Mouse (Mus musculus) MEL (cell line): ENCODE data around the gene Fam210b. TPM values are rescaled to one million over a fixed set of nuclear protein-coding genes. Genes with fewer than 3 reads are reported as not detected.

Experiments
- DNase-seq: peaks from one replicate; pipeline ENCODE4 v3.0.0; 2011; ENCODE audit warnings: low read depth, low spot score
- H3K27ac ChIP-seq: 2 replicates; pipeline ENCODE4 v1.5.1; 2012; ENCODE audit warnings: low read depth, mild to moderate bottlenecking, control low read depth, low read length, moderate library complexity; ENCODE audit not compliant: control insufficient read depth
- H3K27me3 ChIP-seq, 2 experiments: fragments of 150-350 bp in 1 of 2; sonication (generic) in 1 of 2; 2 replicates each; pipeline ENCODE4 v1.6.1; 2012; ENCODE audit warnings: low read length in 2 of 2, mild to moderate bottlenecking in 2 of 2, improper control_type of control experiment in 1 of 2, moderate library complexity in 1 of 2; ENCODE audit not compliant: insufficient read depth in 2 of 2, control insufficient read depth in 1 of 2
- H3K36me3 ChIP-seq, 2 experiments: 2 replicates each; pipeline ENCODE4 v1.6.1; 2012 to 2014; ENCODE audit warnings: low read length in 2 of 2, improper control_type of control experiment in 1 of 2, inconsistent platforms in 1 of 2, mild to moderate bottlenecking in 1 of 2; ENCODE audit not compliant: insufficient read depth in 2 of 2, control insufficient read depth in 1 of 2
- H3K4me1 ChIP-seq, 2 experiments: fragments of 150-350 bp in 1 of 2; sonication (generic) in 1 of 2; 2 replicates each; pipeline ENCODE4 v1.6.1; 2012; ENCODE audit warnings: low read length in 2 of 2, improper control_type of control experiment in 1 of 2, mild to moderate bottlenecking in 1 of 2; ENCODE audit not compliant: insufficient read depth in 2 of 2, control insufficient read depth in 1 of 2
- H3K4me3 ChIP-seq, 2 experiments: fragments of 150-350 bp in 1 of 2; sonication (generic) in 1 of 2; 2 replicates each; pipeline ENCODE4 v1.5.1; 2012; ENCODE audit warnings: low read depth in 2 of 2, low read length in 2 of 2, mild to moderate bottlenecking in 2 of 2, moderate library complexity in 2 of 2, control low read depth in 1 of 2, improper control_type of control experiment in 1 of 2; ENCODE audit not compliant: control insufficient read depth in 1 of 2, insufficient read depth in 1 of 2
- H3K79me2 ChIP-seq: 2 replicates; pipeline ENCODE4 v1.6.1; 2012; ENCODE audit warnings: mild to moderate bottlenecking, low read length, moderate library complexity; ENCODE audit not compliant: control insufficient read depth, poor library complexity, insufficient read depth
- H3K9ac ChIP-seq: 2 replicates; pipeline ENCODE4 v1.6.1; 2012; ENCODE audit warnings: low read depth, mild to moderate bottlenecking, control low read depth, low read length, moderate library complexity; ENCODE audit not compliant: control insufficient read depth, poor library complexity, severe bottlenecking
- H3K9me3 ChIP-seq: fragments of 150-350 bp; sonication (generic); replicated peaks from 2 replicates; pipeline ENCODE4 v1.6.1; 2012; ENCODE audit warnings: mild to moderate bottlenecking, low read length, improper control_type of control experiment, moderate library complexity; ENCODE audit not compliant: insufficient read depth
- BHLHE40 ChIP-seq: IDR thresholded peaks from 2 replicates; pipeline ENCODE4 v1.6.1; 2012; ENCODE audit warnings: low read depth, mild to moderate bottlenecking, inconsistent platforms, low read length, improper control_type of control experiment, borderline replicate concordance
- CHD1 ChIP-seq: IDR thresholded peaks from 2 replicates; pipeline ENCODE4 v1.6.1; 2012; ENCODE audit warnings: low read depth, mild to moderate bottlenecking, inconsistent platforms, low read length, improper control_type of control experiment
- CHD2 ChIP-seq: IDR thresholded peaks from 2 replicates; pipeline ENCODE4 v1.6.1; 2011; ENCODE audit warnings: low read length, improper control_type of control experiment
- ELF1 ChIP-seq: IDR thresholded peaks from 2 replicates; pipeline ENCODE4 v1.6.1; 2014; ENCODE audit warnings: low read depth, mild to moderate bottlenecking, inconsistent platforms, low read length, improper control_type of control experiment, moderate library complexity
- EP300 ChIP-seq, 2 experiments: IDR thresholded peaks; 2 replicates each; pipeline ENCODE4 v1.6.1; 2011; ENCODE audit warnings: improper control_type of control experiment in 2 of 2, low read length in 2 of 2, low read depth in 1 of 2, mild to moderate bottlenecking in 1 of 2
- ETS1 ChIP-seq: IDR thresholded peaks from 2 replicates; pipeline ENCODE4 v1.6.1; 2012; ENCODE audit warnings: low read depth, mild to moderate bottlenecking, inconsistent platforms, low read length, improper control_type of control experiment, moderate library complexity
- HCFC1 ChIP-seq: IDR thresholded peaks from 2 replicates; pipeline ENCODE4 v1.6.1; 2012; ENCODE audit warnings: low read depth, mild to moderate bottlenecking, inconsistent platforms, low read length, improper control_type of control experiment, moderate library complexity
- JUND ChIP-seq: IDR thresholded peaks from 2 replicates; pipeline ENCODE4 v1.6.1; 2011; ENCODE audit warnings: low read depth, mild to moderate bottlenecking, improper control_type of control experiment, low read length
- KAT2A ChIP-seq: conservative IDR thresholded peaks from 2 replicates; pipeline ENCODE4 v1.6.1; 2012; ENCODE audit warnings: low read depth, low read length, improper control_type of control experiment, inconsistent platforms
- MAFK ChIP-seq: IDR thresholded peaks from 2 replicates; pipeline ENCODE4 v1.6.1; 2011; ENCODE audit warnings: low read depth, mild to moderate bottlenecking, low read length, improper control_type of control experiment, borderline replicate concordance
- MAX ChIP-seq: IDR thresholded peaks from 2 replicates; pipeline ENCODE4 v1.6.1; 2011; ENCODE audit warnings: low read length, improper control_type of control experiment
- MAZ ChIP-seq: IDR thresholded peaks from 2 replicates; pipeline ENCODE4 v1.6.1; 2012; ENCODE audit warnings: low read depth, mild to moderate bottlenecking, inconsistent platforms, low read length, improper control_type of control experiment
- MXI1 ChIP-seq: IDR thresholded peaks from 2 replicates; pipeline ENCODE4 v1.6.1; 2011; ENCODE audit warnings: mild to moderate bottlenecking, low read depth, low read length, improper control_type of control experiment
- MYB ChIP-seq: IDR thresholded peaks from 2 replicates; pipeline ENCODE4 v1.6.1; 2011; ENCODE audit warnings: mild to moderate bottlenecking, low read depth, low read length, improper control_type of control experiment
- MYC ChIP-seq: IDR thresholded peaks from 2 replicates; pipeline ENCODE4 v1.6.1; 2011; ENCODE audit warnings: low read depth, mild to moderate bottlenecking, low read length, improper control_type of control experiment, moderate library complexity
- NELFE ChIP-seq: IDR thresholded peaks from 2 replicates; pipeline ENCODE4 v1.6.1; 2011; ENCODE audit warnings: low read depth, low read length, improper control_type of control experiment
- POLR2A ChIP-seq, 2 experiments: IDR thresholded peaks; 2 replicates each; pipeline ENCODE4 v1.6.1; 2011 to 2012; ENCODE audit warnings: low read length in 2 of 2, mild to moderate bottlenecking in 2 of 2, control low read depth in 1 of 2, improper control_type of control experiment in 1 of 2, low read depth in 1 of 2, moderate library complexity in 1 of 2; ENCODE audit not compliant: control insufficient read depth in 1 of 2, insufficient read depth in 1 of 2, poor library complexity in 1 of 2
- POLR2AphosphoS2 ChIP-seq: IDR thresholded peaks from 2 replicates; pipeline ENCODE4 v1.6.1; 2011; ENCODE audit warnings: low read length, improper control_type of control experiment
- POLR2AphosphoS5 ChIP-seq: IDR thresholded peaks from 2 replicates; pipeline ENCODE4 v1.6.1; 2012; ENCODE audit warnings: low read depth, borderline replicate concordance, mild to moderate bottlenecking, inconsistent platforms, low read length, moderate library complexity, mixed read lengths
- RCOR1 ChIP-seq: IDR thresholded peaks from 2 replicates; pipeline ENCODE4 v1.6.1; 2012; ENCODE audit warnings: low read depth, mild to moderate bottlenecking, inconsistent platforms, low read length, improper control_type of control experiment
- SIN3A ChIP-seq: IDR thresholded peaks from 2 replicates; pipeline ENCODE4 v1.6.1; 2012; ENCODE audit warnings: low read length, improper control_type of control experiment, inconsistent platforms
- TAL1 ChIP-seq: IDR thresholded peaks from 2 replicates; pipeline ENCODE4 v1.6.1; 2012; ENCODE audit warnings: mild to moderate bottlenecking, inconsistent platforms, low read length, moderate library complexity, mixed read lengths
- TBP ChIP-seq: IDR thresholded peaks from 2 replicates; pipeline ENCODE4 v1.8.0; 2011; ENCODE audit warnings: low read depth, low read length, improper control_type of control experiment
- TCF12 ChIP-seq: IDR thresholded peaks from 2 replicates; pipeline ENCODE4 v1.6.1; 2014; ENCODE audit warnings: low read depth, mild to moderate bottlenecking, inconsistent platforms, low read length, improper control_type of control experiment, moderate library complexity
- ZKSCAN1 ChIP-seq: IDR thresholded peaks from 2 replicates; pipeline ENCODE4 v1.6.1; 2012; ENCODE audit warnings: low read depth, mild to moderate bottlenecking, inconsistent platforms, low read length, improper control_type of control experiment, moderate library complexity
- ZMIZ1 ChIP-seq: IDR thresholded peaks from 2 replicates; pipeline ENCODE4 v1.6.1; 2012; ENCODE audit warnings: low read depth, mild to moderate bottlenecking, inconsistent platforms, low read length, improper control_type of control experiment, moderate library complexity
- ZNF384 ChIP-seq: IDR thresholded peaks from 2 replicates; pipeline ENCODE4 v1.6.1; 2012; ENCODE audit warnings: low read depth, mild to moderate bottlenecking, inconsistent platforms, low read length, improper control_type of control experiment
- polyA plus RNA-seq, 2 experiments: library from polyadenylated mRNA; stranded (reverse) in 1 of 2; unstranded in 1 of 2; fragments of >175 nt in 1 of 2; fragments of >200 nt in 1 of 2; gene quantifications; 2 replicates each; pipeline versions ENCODE4 v1.2.1 to v1.2.4; 2012; ENCODE audit warnings: low replicate concordance in 2 of 2, low read depth in 1 of 2; ENCODE audit not compliant: insufficient read length in 2 of 2, insufficient read depth in 1 of 2, missing spikeins in 1 of 2
- total RNA-seq: library from RNA; depleted of rRNA; stranded (reverse); fragments of 300-350 nt; gene quantifications from 2 replicates; pipeline ENCODE4 v1.2.3, GENCODE M21; 2012

Gene Fam210b
- total and polyA plus RNA-seq, 3 experiments, result 3.5 to 11.4 TPM; not detected in 1

DNA sequence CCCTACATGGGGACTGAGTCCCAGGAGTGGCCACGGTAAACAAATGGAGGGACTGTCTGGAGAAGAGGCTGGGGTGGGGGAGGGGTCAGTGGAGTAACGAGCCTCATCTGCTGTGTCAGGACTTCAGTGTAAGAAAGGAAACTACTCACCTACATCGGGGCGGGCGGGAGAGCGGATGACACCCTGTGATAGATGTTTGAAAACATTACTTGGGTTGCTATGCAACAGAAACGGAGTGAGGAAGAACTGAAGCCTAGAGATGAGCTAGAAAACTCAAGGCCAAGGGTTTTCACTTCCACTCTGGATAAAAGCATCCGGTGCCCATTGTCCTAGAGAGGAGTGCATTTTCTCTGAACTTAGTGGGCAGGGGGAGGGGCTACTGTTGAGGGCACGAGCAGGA is 54.5 kb downstream of the Fam210b start:
- Histone ChIP-seq H3K4me3 (no peak overlapping the region), H3K79me2 (no peaks in the 10 kb centered on the region), H3K36me3 (no peaks in the 10 kb centered on the region; a peak in 1 of 4 replicates), H3K9me3 (no peaks in the 10 kb centered on the region)
- no peak for TF ChIP-seq POLR2AphosphoS2
- no peak for TF ChIP-seq MYB
- TF ChIP-seq ETS1, result no peak
- no peak for TF ChIP-seq POLR2AphosphoS5
- TF ChIP-seq ZMIZ1, result no peak
- TF ChIP-seq, all 39 proteins: peak for 0
- no peak overlapping the region for H3K27ac ChIP-seq
- H3K9ac ChIP-seq, result no peak overlapping the region
- DNase-seq, result no peak
- H3K27me3 ChIP-seq, result no peaks in the 10 kb centered on the region
- peaks cover 0 to 17% of the 10 kb centered on the region in 2 experiments; a peak in 3 of 4 replicates for H3K4me1 ChIP-seq

DNA sequence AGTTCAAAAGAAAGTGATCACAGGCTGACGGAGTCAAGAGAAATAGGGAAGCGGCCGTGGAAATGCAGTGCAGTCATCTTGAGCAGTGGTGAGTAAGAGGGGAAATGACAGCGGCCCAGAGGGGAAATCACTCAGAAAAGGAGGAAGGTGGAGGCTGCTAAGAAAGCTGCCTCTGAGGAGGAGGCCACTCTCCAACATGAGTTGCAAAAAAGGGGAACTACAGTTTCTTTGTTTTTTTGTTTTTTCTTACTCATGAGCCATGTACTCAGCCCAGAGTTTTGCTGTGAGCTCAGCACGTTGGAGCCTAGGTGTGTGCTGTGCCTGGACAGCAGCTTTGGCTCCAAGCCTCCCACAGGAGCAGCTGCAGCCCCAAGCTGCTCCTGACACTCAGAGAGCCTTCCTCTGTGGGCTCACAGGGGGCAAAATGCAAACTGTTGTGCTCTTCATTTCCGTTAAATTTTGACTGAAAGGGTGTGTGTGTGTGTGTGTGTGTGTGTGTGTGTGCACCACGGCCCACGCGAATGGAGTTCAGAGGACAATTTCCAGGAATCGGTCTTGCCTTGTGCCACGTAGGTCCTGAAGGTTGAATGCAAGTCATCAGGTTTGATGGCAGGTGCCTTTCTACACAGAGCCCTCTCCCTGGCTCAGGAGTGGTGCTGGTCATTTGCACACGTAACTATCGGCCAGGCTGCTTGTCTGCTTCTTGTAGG is 55.9 kb downstream of the Fam210b start:
- Histone ChIP-seq H3K4me1 (peaks cover 0 to 17% of the 10 kb centered on the region in 2 experiments; a peak in 3 of 4 replicates), H3K9me3 (no peaks in the 10 kb centered on the region), H3K4me3 (peak overlapping the region; percentile 42 to 56), H3K27ac (peak overlapping the region; percentile 79), H3K27me3 (no peaks in the 10 kb centered on the region), H3K79me2 (no peaks in the 10 kb centered on the region), H3K36me3 (no peaks in the 10 kb centered on the region; a peak in 1 of 4 replicates), H3K9ac (peak overlapping the region; percentile 62)
- peak; percentile 55; the same call in 1 of the 2 replicates for TF ChIP-seq MAZ
- peak; percentile 39 to 82 for TF ChIP-seq EP300 (IDR thresholded peaks at IDR 0.05; ENCODE audit: low read depth in 1 of 2, low read length in 2 of 2)
- TF ChIP-seq JUND, result no peak
- TF ChIP-seq ZKSCAN1, result peak; percentile 74
- TF ChIP-seq NELFE, result peak; percentile 46
- peak; percentile 65; the same call in 1 of the 2 replicates for TF ChIP-seq MXI1
- peak; percentile 64; the same call in 1 of the 2 replicates for TF ChIP-seq ETS1
- peak; percentile 49; the same call in 1 of the 2 replicates for TF ChIP-seq HCFC1
- TF ChIP-seq MYC, result peak; percentile 74
- no peak for TF ChIP-seq CHD2
- TF ChIP-seq POLR2AphosphoS5, result no peak
- peak; percentile 86 for TF ChIP-seq ZNF384
- peak in 1 of 2 experiments; percentile 52; a peak in 2 of 4 replicates for TF ChIP-seq POLR2A (IDR thresholded peaks at IDR 0.05; ENCODE audit: control insufficient read depth in 1 of 2, insufficient read depth in 1 of 2, low read depth in 1 of 2, low read length in 2 of 2, poor library complexity in 1 of 2)
- TF ChIP-seq ELF1, result peak; percentile 20; the same call in 1 of the 2 replicates
- TF ChIP-seq BHLHE40, result 0 out of 2 replicates have a peak, but pooled peaks have one; percentile 12
- 0 out of 2 replicates have a peak, but pooled peaks have one; percentile 28 for TF ChIP-seq KAT2A
- peak; percentile 41 for TF ChIP-seq TCF12
- TF ChIP-seq TBP, result peak; percentile 80
- no peak for TF ChIP-seq MAFK
- TF ChIP-seq MAX, result peak; percentile 71
- TF ChIP-seq CHD1, result no peak
- TF ChIP-seq SIN3A, result peak; percentile 81; the same call in 1 of the 2 replicates
- peak; percentile 12; the same call in 1 of the 2 replicates for TF ChIP-seq RCOR1
- TF ChIP-seq TAL1, result no peak
- DNase-seq, result peak; percentile 95
